Mouse (Mus musculus): ENCODE measurements around the gene Bicral.

- TF ChIP-seq CTCF (IDR thresholded peaks at IDR 0.05; ENCODE audit: extremely low read depth, insufficient read depth, low read length) = no peak
- TF ChIP-seq POLR2A (IDR thresholded peaks at IDR 0.05; ENCODE audit: extremely low read depth, insufficient read depth, low read length) = no peak
Observed at GRCm38 (mm10) chr17:46799680-46800079, 58.6 kb downstream of the Bicral start.
